Mouse (Mus musculus) naive thymus-derived CD4-positive, alpha-beta T cell, adult 2 months (primary cell): Measurements from ENCODE around the gene Cyb5r4.
A peak's percentile ranks its signal among the peaks of the same experiment; 100 is the strongest.
"Not testable (repeated sequence)": the region's sequence is repeated elsewhere in the genome, so short reads cannot be mapped to it uniquely, and the experiment has no call there.

ENCODE experiments used
- DNase-seq: peaks from one replicate; pipeline ENCODE4 v3.0.0-alpha.2; 2011; ENCODE audit warnings: low read depth

The Cyb5r4 gene

GRCm38 (mm10) chr9:87025764-87026163 lies 4.0 kb downstream of the Cyb5r4 start:
- DNase-seq = peak; percentile 37

- peak; percentile 81 for DNase-seq
Observed at GRCm38 (mm10) chr9:87027423-87028084, 5.7 kb downstream of the Cyb5r4 start.

GRCm38 (mm10) chr9:87032196-87032595 lies 10.4 kb downstream of the Cyb5r4 start:
- DNase-seq = no peak

GRCm38 (mm10) chr9:87034831-87035580 lies 13.2 kb downstream of the Cyb5r4 start:
- DNase-seq = no peak

- DNase-seq = no peak
Observed at GRCm38 (mm10) chr9:87049425-87049824, 27.6 kb downstream of the Cyb5r4 start.

- DNase-seq = no peak
Observed at GRCm38 (mm10) chr9:87055547-87056235, 33.9 kb downstream of the Cyb5r4 start.

- no peak for DNase-seq
Observed at GRCm38 (mm10) chr9:87062337-87062736, 40.5 kb downstream of the Cyb5r4 start.

GRCm38 (mm10) chr9:87068160-87068559 lies 46.3 kb downstream of the Cyb5r4 start:
- DNase-seq = no peak

GRCm38 (mm10) chr9:87071566-87071965 lies 49.8 kb downstream of the Cyb5r4 start:
- DNase-seq = not testable (repeated sequence)

GRCm38 (mm10) chr9:87077919-87078318 lies 56.1 kb downstream of the Cyb5r4 start:
- DNase-seq = no peak

GRCm38 (mm10) chr9:87079511-87079910 lies 57.7 kb downstream of the Cyb5r4 start:
- no peak for DNase-seq

- DNase-seq = no peak
Observed at GRCm38 (mm10) chr9:87086991-87087390, 65.2 kb downstream of the Cyb5r4 start.

GRCm38 (mm10) chr9:87097989-87098388 lies 76.2 kb downstream of the Cyb5r4 start:
- peak; percentile 15 for DNase-seq

- no peak for DNase-seq
Observed at GRCm38 (mm10) chr9:87115019-87115418, 93.2 kb downstream of the Cyb5r4 start.

GRCm38 (mm10) chr9:87115456-87115931 lies 93.7 kb downstream of the Cyb5r4 start:
- no peak for DNase-seq

GRCm38 (mm10) chr9:87115978-87116377 lies 94.2 kb downstream of the Cyb5r4 start:
- no peak for DNase-seq

GRCm38 (mm10) chr9:87118996-87119395 lies 97.2 kb downstream of the Cyb5r4 start:
- no peak for DNase-seq

- DNase-seq = no peak
Observed at GRCm38 (mm10) chr9:87121956-87122493, 100.2 kb downstream of the Cyb5r4 start.

GRCm38 (mm10) chr9:87127046-87127445 lies 105.2 kb downstream of the Cyb5r4 start:
- DNase-seq = not testable (repeated sequence)
